Mouse (Mus musculus): ENCODE results near the gene Kif3c. TPM values are rescaled to one million over a fixed set of nuclear protein-coding genes. Genes with fewer than 3 reads are reported as not detected.
"Not testable (repeated sequence)": the region's sequence is repeated elsewhere in the genome, so short reads cannot be mapped to it uniquely, and the experiment has no call there.

Kif3c gene
- polyA plus RNA-seq, 1 experiment from 2014 or later: 14.1 TPM

GRCm38 (mm10) chr12:3391276-3391675, 26.3 kb downstream of the Kif3c start:
- no peak overlapping the region for H3K4me3 ChIP-seq (ENCODE audit: low read depth, low read length)
- ATAC-seq (ENCODE audit: insufficient read depth) (no peak), DNase-seq (no peak)
- H3K27ac ChIP-seq (ENCODE audit: low read depth): no peak overlapping the region
- H3K27me3 ChIP-seq (ENCODE audit: insufficient read depth, low read length): no peaks in the 10 kb centered on the region
- no peak for TF ChIP-seq CTCF (IDR thresholded peaks at IDR 0.05; ENCODE audit: low read depth)
- H3K4me1 ChIP-seq (ENCODE audit: insufficient read depth): no peaks in the 10 kb centered on the region
- WGBS: 73% methylated on average over 1 of the region's 1 CpGs
- peaks cover 32% of the 10 kb centered on the region for H3K36me3 ChIP-seq (ENCODE audit: insufficient read depth)
- no peaks in the 10 kb centered on the region for H3K9me3 ChIP-seq (ENCODE audit: low read depth, low read length)
- H3K9ac ChIP-seq: no peak overlapping the region
- H3K4me2 ChIP-seq: no peak overlapping the region

- DNase-seq (no peak), ATAC-seq (ENCODE audit: insufficient read depth) (no peak)
- Histone ChIP-seq H3K4me1 (ENCODE audit: insufficient read depth) (no peaks in the 10 kb centered on the region), H3K4me3 (ENCODE audit: low read depth, low read length) (no peak overlapping the region), H3K27me3 (ENCODE audit: insufficient read depth, low read length) (no peaks in the 10 kb centered on the region), H3K27ac (ENCODE audit: low read depth) (no peak overlapping the region), H3K4me2 (no peak overlapping the region), H3K9ac (no peak overlapping the region), H3K9me3 (ENCODE audit: low read depth, low read length) (no peaks in the 10 kb centered on the region), H3K36me3 (ENCODE audit: insufficient read depth) (peaks cover 22% of the 10 kb centered on the region)
- 78% methylated on average over 4 of the region's 4 CpGs for WGBS
- TF ChIP-seq CTCF (IDR thresholded peaks at IDR 0.05; ENCODE audit: low read depth): no peak
Measured at GRCm38 (mm10) chr12:3393140-3393539, 28.2 kb downstream of the Kif3c start.

GRCm38 (mm10) chr12:3396931-3397330, 32.0 kb downstream of the Kif3c start:
- TF ChIP-seq CTCF (IDR thresholded peaks at IDR 0.05; ENCODE audit: low read depth): no peak
- Histone ChIP-seq H3K27ac (ENCODE audit: low read depth) (no peak overlapping the region), H3K27me3 (ENCODE audit: insufficient read depth, low read length) (no peaks in the 10 kb centered on the region), H3K36me3 (ENCODE audit: insufficient read depth) (peaks cover 11% of the 10 kb centered on the region; the same call in 1 of the 2 replicates), H3K9ac (no peak overlapping the region), H3K4me1 (ENCODE audit: insufficient read depth) (no peaks in the 10 kb centered on the region), H3K9me3 (ENCODE audit: low read depth, low read length) (no peaks in the 10 kb centered on the region), H3K4me3 (ENCODE audit: low read depth, low read length) (no peak overlapping the region), H3K4me2 (no peak overlapping the region)
- WGBS: 93% methylated on average over 8 of the region's 8 CpGs
- ATAC-seq (ENCODE audit: insufficient read depth): no peak
- no peak for DNase-seq

- not testable (repeated sequence) for H3K9ac ChIP-seq; H3K27ac ChIP-seq (ENCODE audit: low read depth); H3K4me1 ChIP-seq (ENCODE audit: insufficient read depth); H3K9me3 ChIP-seq (ENCODE audit: low read depth, low read length); H3K4me3 ChIP-seq (ENCODE audit: low read depth, low read length); H3K27me3 ChIP-seq (ENCODE audit: insufficient read depth, low read length); H3K4me2 ChIP-seq; DNase-seq; ATAC-seq (ENCODE audit: insufficient read depth)
- WGBS: 89% methylated on average over 3 of the region's 3 CpGs
- peaks cover 30% of the 10 kb centered on the region for H3K36me3 ChIP-seq (ENCODE audit: insufficient read depth)
Measured at GRCm38 (mm10) chr12:3405662-3406061, 40.7 kb downstream of the Kif3c start.

- H3K27ac ChIP-seq (ENCODE audit: low read depth): no peak overlapping the region
- no peak overlapping the region for H3K4me2 ChIP-seq
- 91% methylated on average over 6 of the region's 6 CpGs for WGBS
- no peaks in the 10 kb centered on the region for H3K4me1 ChIP-seq (ENCODE audit: insufficient read depth)
- peaks cover 33% of the 10 kb centered on the region for H3K36me3 ChIP-seq (ENCODE audit: insufficient read depth)
- no peaks in the 10 kb centered on the region for H3K9me3 ChIP-seq (ENCODE audit: low read depth, low read length)
- H3K4me3 ChIP-seq (ENCODE audit: low read depth, low read length): no peak overlapping the region
- DNase-seq (no peak), ATAC-seq (ENCODE audit: insufficient read depth) (no peak)
- H3K9ac ChIP-seq: no peak overlapping the region
- H3K27me3 ChIP-seq (ENCODE audit: insufficient read depth, low read length): no peaks in the 10 kb centered on the region
- no peak for TF ChIP-seq CTCF (IDR thresholded peaks at IDR 0.05; ENCODE audit: low read depth)
Measured at GRCm38 (mm10) chr12:3406585-3406984, 41.7 kb downstream of the Kif3c start.

GRCm38 (mm10) chr12:3414956-3415355, 50.0 kb downstream of the Kif3c start:
- Histone ChIP-seq H3K36me3 (ENCODE audit: insufficient read depth) (peaks cover 5% of the 10 kb centered on the region; the same call in 1 of the 2 replicates), H3K9me3 (ENCODE audit: low read depth, low read length) (no peaks in the 10 kb centered on the region), H3K27me3 (ENCODE audit: insufficient read depth, low read length) (no peaks in the 10 kb centered on the region), H3K4me3 (ENCODE audit: low read depth, low read length) (no peak overlapping the region), H3K4me1 (ENCODE audit: insufficient read depth) (no peaks in the 10 kb centered on the region), H3K4me2 (no peak overlapping the region), H3K9ac (no peak overlapping the region), H3K27ac (ENCODE audit: low read depth) (no peak overlapping the region)
- 93% methylated on average over 4 of the region's 4 CpGs for WGBS
- no peak for TF ChIP-seq CTCF (IDR thresholded peaks at IDR 0.05; ENCODE audit: low read depth)
- no peak for DNase-seq
- no peak for ATAC-seq (ENCODE audit: insufficient read depth)

- Histone ChIP-seq H3K9ac (no peak overlapping the region), H3K27ac (ENCODE audit: low read depth) (no peak overlapping the region), H3K4me3 (ENCODE audit: low read depth, low read length) (no peak overlapping the region), H3K9me3 (ENCODE audit: low read depth, low read length) (no peaks in the 10 kb centered on the region), H3K4me1 (ENCODE audit: insufficient read depth) (no peaks in the 10 kb centered on the region), H3K27me3 (ENCODE audit: insufficient read depth, low read length) (no peaks in the 10 kb centered on the region), H3K4me2 (no peak overlapping the region), H3K36me3 (ENCODE audit: insufficient read depth) (peaks cover 3% of the 10 kb centered on the region; the same call in 1 of the 2 replicates)
- DNase-seq: no peak
- TF ChIP-seq CTCF (IDR thresholded peaks at IDR 0.05; ENCODE audit: low read depth): no peak
- WGBS: 80% methylated on average over 3 of the region's 3 CpGs
- no peak for ATAC-seq (ENCODE audit: insufficient read depth)
Measured at GRCm38 (mm10) chr12:3418761-3419160, 53.8 kb downstream of the Kif3c start.

GRCm38 (mm10) chr12:3420519-3420918, 55.6 kb downstream of the Kif3c start:
- DNase-seq: no peak
- TF ChIP-seq CTCF (IDR thresholded peaks at IDR 0.05; ENCODE audit: low read depth): no peak
- H3K4me3 ChIP-seq (ENCODE audit: low read depth, low read length): no peak overlapping the region
- 85% methylated on average over 2 of the region's 2 CpGs for WGBS
- peaks cover 7% of the 10 kb centered on the region for H3K4me1 ChIP-seq (ENCODE audit: insufficient read depth)
- no peaks in the 10 kb centered on the region for H3K27me3 ChIP-seq (ENCODE audit: insufficient read depth, low read length)
- no peaks in the 10 kb centered on the region for H3K9me3 ChIP-seq (ENCODE audit: low read depth, low read length)
- no peak overlapping the region for H3K4me2 ChIP-seq
- no peak overlapping the region for H3K9ac ChIP-seq
- H3K36me3 ChIP-seq (ENCODE audit: insufficient read depth): peaks cover 3% of the 10 kb centered on the region; the same call in 1 of the 2 replicates
- H3K27ac ChIP-seq (ENCODE audit: low read depth): no peak overlapping the region
- no peak for ATAC-seq (ENCODE audit: insufficient read depth)
